Mouse (Mus musculus) heart, postnatal 10 days (tissue): ENCODE measurements around the gene Rassf3. TPM values are rescaled to one million over a fixed set of nuclear protein-coding genes. Genes with fewer than 3 reads are reported as not detected.

Experiments used
- DNase-seq, 2 experiments: peaks; one replicate each; pipeline ENCODE4 v3.0.0; 2021
- intact Hi-C: fragments of 180-260 bp; cut with DNase I; formaldehyde crosslinking; loops from one replicate; pipeline ENCODE4 v1.15.1; 2025
- total RNA-seq, 2 experiments: library from RNA; stranded (reverse); gene quantifications; 2 replicates each; pipeline ENCODE4 v1.2.3; 2021

Rassf3 gene
- total RNA-seq, 2 experiments from 2014 or later = 98.8 to 116 TPM

GRCm38 (mm10) chr10:121432635-121433280 is 43.4 kb downstream of the Rassf3 start:
- peak; percentile 52 to 60 for DNase-seq
- intact Hi-C loops = no loop called here

- intact Hi-C loops = no loop called here
- peak; percentile 61 to 68 for DNase-seq
Measured at GRCm38 (mm10) chr10:121432041-121432634, 44.0 kb downstream of the Rassf3 start.

DNA sequence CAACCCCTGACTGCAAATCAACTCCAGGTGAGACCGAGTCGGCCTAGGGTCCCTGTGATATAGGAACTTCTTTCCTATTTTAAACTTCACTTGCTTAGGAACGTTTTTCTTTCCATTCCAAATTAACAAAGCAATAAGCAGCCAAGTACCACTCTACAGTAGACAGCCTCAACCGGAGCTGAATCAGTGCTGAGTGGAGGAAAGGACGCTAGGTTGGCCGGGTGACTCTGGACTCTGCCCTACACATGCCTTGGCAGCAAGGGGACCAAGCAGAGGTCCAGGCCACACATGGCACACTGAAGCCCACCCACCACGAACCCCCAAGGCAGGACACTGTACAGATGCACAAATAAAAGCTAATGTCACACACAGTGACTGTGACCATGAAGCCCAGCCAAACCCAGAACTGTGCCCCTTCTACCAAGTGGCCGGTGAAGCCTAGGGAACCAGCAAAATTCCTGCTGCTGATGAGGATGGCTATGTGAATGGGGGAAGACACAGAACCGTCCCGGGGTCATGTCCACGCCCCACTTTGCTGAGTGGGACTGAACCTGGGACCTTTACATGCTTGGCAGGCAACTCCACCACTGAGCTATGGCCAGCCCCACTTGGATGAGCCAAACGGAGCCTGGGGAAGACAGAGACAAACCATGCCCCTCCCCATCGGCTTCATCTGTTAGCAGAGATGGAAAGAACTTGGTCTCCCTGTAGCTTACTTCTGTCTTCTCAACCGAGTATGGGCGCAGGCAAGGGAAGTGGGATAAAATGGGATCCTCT is 45.2 kb downstream of the Rassf3 start:
- DNase-seq = peak in 1 of 2 experiments; percentile 28
- intact Hi-C loops = loop anchor here (2.0 kb wide), 1 partner anchor 44 kb away; no protein-coding TSS in a partner anchor

- intact Hi-C loops = loop anchor here (2.0 kb wide), 1 partner anchor 45 kb away; no protein-coding TSS in a partner anchor
- DNase-seq = peak; percentile 49 to 53
Measured at GRCm38 (mm10) chr10:121429981-121430682, 46.0 kb downstream of the Rassf3 start.

- DNase-seq = peak in 1 of 2 experiments; percentile 36
- intact Hi-C loops = no loop called here
Measured at GRCm38 (mm10) chr10:121429581-121429980, 46.6 kb downstream of the Rassf3 start.

GRCm38 (mm10) chr10:121429089-121429488 is 47.1 kb downstream of the Rassf3 start:
- intact Hi-C loops = no loop called here
- DNase-seq = peak; percentile 57 to 63

- intact Hi-C loops = no loop called here
- peak; percentile 38 to 46 for DNase-seq
Measured at GRCm38 (mm10) chr10:121428011-121428711, 48.0 kb downstream of the Rassf3 start.

- intact Hi-C loops = no loop called here
- peak; percentile 38 to 66 for DNase-seq
Measured at GRCm38 (mm10) chr10:121427136-121427535, 49.0 kb downstream of the Rassf3 start.

GRCm38 (mm10) chr10:121426458-121427070 is 49.6 kb downstream of the Rassf3 start:
- DNase-seq = peak; percentile 51 to 52

DNA sequence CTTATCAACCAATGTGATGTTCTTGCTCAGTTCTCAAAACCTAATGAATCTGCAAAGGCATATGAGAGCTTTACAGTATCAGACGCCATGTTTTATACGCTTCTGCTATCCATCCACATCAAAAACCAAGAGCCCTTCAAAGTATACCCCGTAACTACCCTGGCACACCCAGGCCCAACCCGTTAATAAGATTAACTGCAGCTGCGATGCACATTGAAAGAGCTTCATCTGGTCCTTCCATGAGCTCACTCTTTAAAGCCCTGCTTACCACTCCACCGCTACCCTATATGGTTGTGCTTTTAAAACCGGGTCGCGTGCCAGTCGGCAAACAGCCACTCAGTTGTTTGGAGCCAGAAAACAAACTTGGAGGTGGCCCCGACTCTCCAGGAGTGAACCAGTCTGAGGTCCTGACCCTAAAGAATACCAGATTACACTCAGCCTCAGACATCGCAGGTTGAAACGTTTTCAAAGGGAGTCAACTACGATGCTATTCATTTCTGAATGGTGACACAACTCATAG is 50.6 kb downstream of the Rassf3 start:
- intact Hi-C loops = loop anchor here (1.0 kb wide), 1 partner anchor 12 kb away; no protein-coding TSS in a partner anchor
- peak; percentile 81 to 83 for DNase-seq

More at GRCm38 (mm10) chr10:121426458-121427070, 49.6 kb downstream of the Rassf3 start:
- intact Hi-C loops = loop anchor here (1.0 kb wide), 1 partner anchor 13 kb away; no protein-coding TSS in a partner anchor

- DNase-seq = no peak
- intact Hi-C loops = no loop called here
Measured at GRCm38 (mm10) chr10:121425079-121425478, 51.1 kb downstream of the Rassf3 start.

GRCm38 (mm10) chr10:121424455-121424854 is 51.7 kb downstream of the Rassf3 start:
- DNase-seq = no peak
- intact Hi-C loops = no loop called here

- peak; percentile 45 to 61 for DNase-seq
- intact Hi-C loops = no loop called here
Measured at GRCm38 (mm10) chr10:121423541-121424349, 52.4 kb downstream of the Rassf3 start.

DNA sequence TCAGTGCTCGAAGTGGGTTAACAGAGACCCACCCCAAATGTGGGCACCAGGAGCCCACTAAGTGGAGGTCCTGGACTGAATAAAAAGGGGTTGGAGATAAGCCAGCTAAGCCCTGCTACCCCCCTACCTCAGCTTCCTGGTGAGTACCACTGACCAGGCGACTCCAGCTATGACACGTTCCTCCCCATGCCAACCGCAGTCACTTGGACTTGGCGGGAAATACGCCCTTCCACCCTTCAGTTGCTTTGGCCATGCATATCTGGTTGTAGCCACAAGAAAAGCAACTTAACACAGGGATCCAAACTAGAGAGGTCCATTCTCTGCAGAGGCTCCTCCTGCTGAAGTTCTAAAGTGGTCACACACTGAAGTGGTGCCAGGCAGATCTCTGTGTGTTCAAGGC is 53.9 kb downstream of the Rassf3 start:
- intact Hi-C loops = no loop called here
- DNase-seq = no peak

GRCm38 (mm10) chr10:121421657-121422290 is 54.4 kb downstream of the Rassf3 start:
- DNase-seq = no peak
- intact Hi-C loops = no loop called here

DNA sequence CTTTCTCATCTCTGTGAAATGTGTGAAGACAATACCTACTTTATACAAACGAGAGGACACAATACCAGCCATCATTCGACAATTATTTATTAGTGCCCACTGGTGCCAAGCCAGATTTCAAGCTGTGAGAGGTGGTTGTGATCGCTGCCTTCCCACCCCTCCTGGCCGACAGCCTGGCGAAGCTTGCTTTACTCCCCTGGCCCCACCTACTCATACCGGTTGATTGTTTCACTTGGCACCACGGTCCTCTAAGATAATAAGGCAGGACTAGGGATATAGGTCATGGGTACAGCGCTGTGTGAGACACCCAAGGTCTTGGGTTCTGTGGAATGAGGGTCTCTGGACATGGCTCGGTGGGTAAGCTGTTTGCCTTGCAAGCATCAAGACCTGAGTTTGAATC is 55.1 kb downstream of the Rassf3 start:
- intact Hi-C loops = no loop called here
- peak; percentile 46 to 50 for DNase-seq

- peak; percentile 34 to 41 for DNase-seq
- intact Hi-C loops = no loop called here
Measured at GRCm38 (mm10) chr10:121419640-121420470, 56.3 kb downstream of the Rassf3 start.
